14 mouse cellular contexts compared by ENCODE assay signal in the genomic region with DNA sequence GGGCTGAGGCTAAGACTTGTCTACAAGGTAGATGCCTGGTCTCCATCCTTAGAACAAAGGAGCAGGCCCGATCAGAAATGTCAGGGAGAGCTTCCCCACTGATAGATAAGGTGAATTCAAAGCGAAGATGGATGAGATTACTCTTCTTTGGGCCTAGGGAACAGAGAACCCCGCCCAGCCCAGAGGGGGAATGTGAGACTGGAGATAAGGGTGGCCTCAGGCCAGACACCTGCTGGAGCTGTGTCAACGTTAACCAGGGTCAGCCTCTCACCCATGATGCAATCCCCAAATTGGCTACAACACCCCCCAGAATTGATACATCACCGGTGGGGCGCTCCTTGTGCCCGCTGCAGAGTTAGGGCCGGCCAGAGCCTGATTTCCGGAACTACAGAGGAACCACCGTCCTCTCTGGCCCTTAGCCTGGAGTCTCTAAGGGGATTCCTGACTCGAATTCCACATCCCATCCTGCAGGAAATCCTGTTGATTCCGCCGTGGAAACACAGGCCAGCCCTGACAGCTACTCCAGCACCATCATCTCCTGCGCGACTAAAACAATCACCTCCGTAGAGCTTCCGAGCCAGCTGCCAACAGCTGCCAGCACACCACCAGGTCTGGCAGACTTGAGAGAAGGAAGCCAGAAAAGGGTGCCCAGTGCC. TPM values are rescaled to one million over a fixed set of nuclear protein-coding genes. Genes with fewer than 3 reads are reported as not detected.
A peak's percentile ranks its signal among the peaks of the same experiment; 100 is the strongest.
DNase-seq lines count a peak whose midpoint lies in the region; ATAC-seq and TF ChIP-seq lines count a peak whose summit lies in the region.
"Had no signal": no experiment of that assay in that cellular context is flagged by ENCODE, and none has a peak within 500 bp of the region (broad histone marks: within the 10 kb centered on the region; RNA-seq: fewer than 3 reads in every experiment).

No protein-coding gene starts in this region.

- no peak for TF ChIP-seq CTCF in liver, postnatal 0 days (IDR thresholded peaks at IDR 0.05; ENCODE audit: low read depth)
- TF ChIP-seq CTCF in heart, postnatal 0 days (IDR thresholded peaks at IDR 0.05; ENCODE audit: low read depth), result no peak

- no peak overlapping the region for H3K9ac ChIP-seq in liver, postnatal 0 days (replicated peaks)
- no peak overlapping the region for H3K9ac ChIP-seq in heart, postnatal 0 days (replicated peaks; ENCODE audit: low read depth, low read length)
- H3K9ac ChIP-seq in liver, embryonic 13.5 days, result peak overlapping the region; percentile 7; the same call in 1 of the 2 replicates
- no peak overlapping the region for H3K9ac ChIP-seq in forebrain, embryonic 15.5 days (replicated peaks)
- H3K9ac ChIP-seq: limb, embryonic 15.5 days had no signal

- H3K27me3 ChIP-seq in liver, postnatal 0 days (ENCODE audit: insufficient read depth, low read length), result no peaks in the 10 kb centered on the region
- no peaks in the 10 kb centered on the region for H3K27me3 ChIP-seq in heart, postnatal 0 days (ENCODE audit: control insufficient read depth, insufficient read depth, low read length)
- H3K27me3 ChIP-seq in liver, embryonic 13.5 days, result no peaks in the 10 kb centered on the region
- H3K27me3 ChIP-seq in forebrain, embryonic 15.5 days, result no peaks in the 10 kb centered on the region
- H3K27me3 ChIP-seq: CH12.LX; limb, embryonic 15.5 days had no signal

- no peak overlapping the region for H3K27ac ChIP-seq in liver, postnatal 0 days (ENCODE audit: low read depth)
- H3K27ac ChIP-seq in heart, postnatal 0 days (ENCODE audit: low read depth), result peak overlapping the region; percentile 65
- H3K27ac ChIP-seq in liver, embryonic 13.5 days, result no peak overlapping the region; the same call in 1 of the 2 replicates
- no peak overlapping the region for H3K27ac ChIP-seq in forebrain, embryonic 15.5 days (replicated peaks)
- H3K27ac ChIP-seq: limb, embryonic 15.5 days had no signal

- H3K36me3 ChIP-seq in liver, postnatal 0 days (replicated peaks; ENCODE audit: insufficient read depth, low read length), result no peaks in the 10 kb centered on the region
- no peaks in the 10 kb centered on the region for H3K36me3 ChIP-seq in heart, postnatal 0 days (replicated peaks; ENCODE audit: control insufficient read depth, insufficient read depth, low read length)
- H3K36me3 ChIP-seq in liver, embryonic 13.5 days, result no peaks in the 10 kb centered on the region
- no peaks in the 10 kb centered on the region for H3K36me3 ChIP-seq in forebrain, embryonic 15.5 days
- H3K36me3 ChIP-seq: limb, embryonic 15.5 days had no signal

- H3K4me1 ChIP-seq in liver, postnatal 0 days (ENCODE audit: insufficient read depth), result 0 out of 2 replicates have a peak, but pooled peaks cover 7% of the 10 kb centered on the region
- peaks cover 7% of the 10 kb centered on the region; the same call in 1 of the 2 replicates for H3K4me1 ChIP-seq in heart, postnatal 0 days (ENCODE audit: control insufficient read depth, insufficient read depth)
- peaks cover 10% of the 10 kb centered on the region for H3K4me1 ChIP-seq in liver, embryonic 13.5 days (replicated peaks)
- H3K4me1 ChIP-seq in forebrain, embryonic 15.5 days, result no peaks in the 10 kb centered on the region
- H3K4me1 ChIP-seq: limb, embryonic 15.5 days had no signal

- TF ChIP-seq EP300 in liver, postnatal 0 days (IDR thresholded peaks at IDR 0.05; ENCODE audit: low read depth), result no peak
- peak; percentile 77; the same call in 1 of the 2 replicates for TF ChIP-seq EP300 in heart, postnatal 0 days (IDR thresholded peaks at IDR 0.05; ENCODE audit: low read depth)

- H3K4me3 ChIP-seq in liver, postnatal 0 days (ENCODE audit: low read depth, low read length), result no peak overlapping the region
- H3K4me3 ChIP-seq in heart, postnatal 0 days (ENCODE audit: low read depth, low read length), result no peak overlapping the region
- no peak overlapping the region for H3K4me3 ChIP-seq in liver, embryonic 13.5 days (replicated peaks)
- H3K4me3 ChIP-seq in forebrain, embryonic 15.5 days, result no peak overlapping the region
- H3K4me3 ChIP-seq: limb, embryonic 15.5 days had no signal

- DNase-seq in liver, result peak; percentile 38
- no peak for DNase-seq in liver, postnatal 0 days
- DNase-seq in heart, postnatal 0 days (ENCODE audit: low spot score), result peak; percentile 57
- no peak for DNase-seq in liver, embryonic 13.5 days
- DNase-seq in cerebellum, adult 18-20 months, result no peak
- no peak for DNase-seq in layer of hippocampus, adult 11-12 months (ENCODE audit: low spot score)
- no peak for DNase-seq in layer of hippocampus, postnatal 10 days (ENCODE audit: low spot score in 2 of 2)

- no peak overlapping the region for H3K4me2 ChIP-seq in liver, postnatal 0 days (ENCODE audit: low read depth, low read length)
- H3K4me2 ChIP-seq in heart, postnatal 0 days (ENCODE audit: low read depth, low read length), result no peak overlapping the region
- H3K4me2 ChIP-seq in liver, embryonic 13.5 days, result 0 out of 2 replicates have a peak overlapping the region, but pooled peaks have one; percentile 11
- no peak overlapping the region for H3K4me2 ChIP-seq in forebrain, embryonic 15.5 days (replicated peaks)
- H3K4me2 ChIP-seq: limb, embryonic 15.5 days had no signal

- H3K9me3 ChIP-seq in liver, postnatal 0 days (ENCODE audit: low read length), result no peaks in the 10 kb centered on the region
- no peaks in the 10 kb centered on the region for H3K9me3 ChIP-seq in heart, postnatal 0 days (replicated peaks; ENCODE audit: control insufficient read depth, low read length)
- no peaks in the 10 kb centered on the region for H3K9me3 ChIP-seq in liver, embryonic 13.5 days (replicated peaks)
- no peaks in the 10 kb centered on the region for H3K9me3 ChIP-seq in forebrain, embryonic 15.5 days
- H3K9me3 ChIP-seq: limb, embryonic 15.5 days had no signal

- 39% methylated on average over 17 of the region's 17 CpGs for WGBS in liver, postnatal 0 days (ENCODE audit: insufficient replicate concordance)
- 32% methylated on average over 17 of the region's 17 CpGs for WGBS in heart, postnatal 0 days
- WGBS in liver, embryonic 13.5 days (ENCODE audit: insufficient replicate concordance), result 33% methylated on average over 17 of the region's 17 CpGs
- 78% methylated on average over 17 of the region's 17 CpGs for WGBS in forebrain, embryonic 15.5 days

- no peak for ATAC-seq in liver, postnatal 0 days
- peak; percentile 63 for ATAC-seq in heart, postnatal 0 days (ENCODE audit: insufficient read depth, low read depth)
- ATAC-seq in liver, embryonic 13.5 days (ENCODE audit: low read depth), result peak; percentile 74
- ATAC-seq in forebrain, embryonic 15.5 days (replicated peaks), result no peak
- ATAC-seq: inflammation-experienced regulatory T-cells, adult 6 months had no signal

RNA-seq across cellular contexts. Expression of gene Ap2s1, which starts 17.3 kb away (rescaled TPM):
- 151 and 153 TPM in 2 replicates for polyA plus RNA-seq in liver, postnatal 0 days (2015; fragmentation: Nextera tagmentation; extraction: Ambion mirVana)
- total RNA-seq in heart, postnatal 0 days (2014; rRNA removed; ENCODE audit: low replicate concordance), result 299 and 316 TPM in 2 replicates
- polyA plus RNA-seq in heart, postnatal 0 days (2015; fragmentation: Nextera tagmentation; extraction: Ambion mirVana), result 215 and 216 TPM in 2 replicates
- polyA plus RNA-seq in liver, embryonic 13.5 days (2015; fragmentation: Nextera tagmentation; extraction: Ambion mirVana), result 195 and 202 TPM in 2 replicates
- polyA plus RNA-seq in forebrain, embryonic 15.5 days (2015; fragmentation: Nextera tagmentation; extraction: Ambion mirVana), result 395 and 401 TPM in 2 replicates
- total RNA-seq in layer of hippocampus, postnatal 10 days (2021), result 100 to 1,000 TPM; 348 to 366 TPM

RNA-seq across cellular contexts. Expression of gene Slc1a5, which starts 25.6 kb away (rescaled TPM):
- polyA plus RNA-seq in liver, postnatal 0 days (2015; fragmentation: Nextera tagmentation; extraction: Ambion mirVana), result 43.9 and 44.8 TPM in 2 replicates
- total RNA-seq in heart, postnatal 0 days (2014; rRNA removed; ENCODE audit: low replicate concordance), result 55.8 and 81.4 TPM in 2 replicates
- 27.1 and 28.1 TPM in 2 replicates for polyA plus RNA-seq in heart, postnatal 0 days (2015; fragmentation: Nextera tagmentation; extraction: Ambion mirVana)
- 92.3 and 93.0 TPM in 2 replicates for polyA plus RNA-seq in liver, embryonic 13.5 days (2015; fragmentation: Nextera tagmentation; extraction: Ambion mirVana)
- polyA plus RNA-seq in forebrain, embryonic 15.5 days (2015; fragmentation: Nextera tagmentation; extraction: Ambion mirVana), result 10.0 and 13.6 TPM in 2 replicates
- 1 to 10 TPM; 4.0 to 4.6 TPM for total RNA-seq in layer of hippocampus, postnatal 10 days (2021)

RNA-seq across cellular contexts. Expression of gene Ceacam9, which starts 33.8 kb away (rescaled TPM):
- not detected in 2 replicates for polyA plus RNA-seq in liver, postnatal 0 days (2015; fragmentation: Nextera tagmentation; extraction: Ambion mirVana)
- total RNA-seq in heart, postnatal 0 days (2014; rRNA removed; ENCODE audit: low replicate concordance), result not detected in 2 replicates
- polyA plus RNA-seq in heart, postnatal 0 days (2015; fragmentation: Nextera tagmentation; extraction: Ambion mirVana), result not detected in 2 replicates
- not detected in 2 replicates for polyA plus RNA-seq in liver, embryonic 13.5 days (2015; fragmentation: Nextera tagmentation; extraction: Ambion mirVana)
- 0.13 and 0.18 TPM in 2 replicates for polyA plus RNA-seq in forebrain, embryonic 15.5 days (2015; fragmentation: Nextera tagmentation; extraction: Ambion mirVana)
- not detected for total RNA-seq in layer of hippocampus, postnatal 10 days (2021)
- total RNA-seq: CH12.LX; common myeloid progenitor, adult 5-6 weeks had no signal
- polyA plus RNA-seq: inflammation-experienced regulatory T-cells, adult 6 months; limb, embryonic 15.5 days; neural tube, embryonic 11.5 days; small intestine, adult 2 months had no signal

Comparison
In these comparisons a context has a peak if more than half of its experiments do, and no peak if none do; other contexts are left out.
1. DNase-seq: peak in liver (single experiment) and heart, postnatal 0 days (single experiment); none in liver, postnatal 0 days (single experiment), liver, embryonic 13.5 days (single experiment), cerebellum, adult 18-20 months (0 of 2), layer of hippocampus, adult 11-12 months (single experiment) and layer of hippocampus, postnatal 10 days (0 of 2).
2. ATAC-seq: peak in heart, postnatal 0 days (single experiment) and liver, embryonic 13.5 days (single experiment); none in liver, postnatal 0 days (single experiment) and forebrain, embryonic 15.5 days (single experiment).